Mouse (Mus musculus) adrenal gland, adult 8-10 months (tissue): Measurements from ENCODE around the gene Ddx41. TPM values are rescaled to one million over a fixed set of nuclear protein-coding genes. Genes with fewer than 3 reads are reported as not detected.

Source experiments
- DNase-seq: peaks from one replicate; pipeline ENCODE4 v3.0.0; 2022
- total RNA-seq, 4 experiments: library from RNA; stranded (reverse); gene quantifications; 2 replicates each; pipeline ENCODE4 v1.2.4; 2022

Gene Ddx41
- total RNA-seq, 4 experiments from 2014 or later = 47.0 to 58.7 (median 52.7) TPM

- DNase-seq = no peak
These were observed 29.8 kb downstream of the Ddx41 start for GRCm38 (mm10) chr13:55506697-55507096.

GRCm38 (mm10) chr13:55505810-55506209, 30.6 kb downstream of the Ddx41 start:
- no peak for DNase-seq

GRCm38 (mm10) chr13:55504390-55504789, 32.1 kb downstream of the Ddx41 start:
- no peak for DNase-seq

- DNase-seq = no peak
These were observed 34.1 kb downstream of the Ddx41 start for GRCm38 (mm10) chr13:55502405-55502804.

GRCm38 (mm10) chr13:55500575-55500974, 35.9 kb downstream of the Ddx41 start:
- DNase-seq = no peak

GRCm38 (mm10) chr13:55498906-55499305, 37.6 kb downstream of the Ddx41 start:
- no peak for DNase-seq

- no peak for DNase-seq
These were observed 39.8 kb downstream of the Ddx41 start for GRCm38 (mm10) chr13:55496661-55497060.

GRCm38 (mm10) chr13:55495702-55496101, 40.8 kb downstream of the Ddx41 start:
- no peak for DNase-seq

GRCm38 (mm10) chr13:55494883-55495621, 41.4 kb downstream of the Ddx41 start:
- DNase-seq = no peak

- no peak for DNase-seq
These were observed 42.2 kb downstream of the Ddx41 start for GRCm38 (mm10) chr13:55494257-55494656.

GRCm38 (mm10) chr13:55487578-55488498, 48.6 kb downstream of the Ddx41 start, which contains the start of gene Dbn1:
Gene Dbn1 (minus strand): TSS chr13:55488111.
- no peak for DNase-seq

- DNase-seq = no peak
These were observed 49.4 kb downstream of the Ddx41 start for GRCm38 (mm10) chr13:55486916-55487577.

- no peak for DNase-seq
These were observed 50.2 kb downstream of the Ddx41 start for GRCm38 (mm10) chr13:55486029-55486794.

GRCm38 (mm10) chr13:55484520-55485088, 51.9 kb downstream of the Ddx41 start:
- no peak for DNase-seq

- no peak for DNase-seq
These were observed 52.9 kb downstream of the Ddx41 start for GRCm38 (mm10) chr13:55483593-55483992.

GRCm38 (mm10) chr13:55483071-55483470, 53.4 kb downstream of the Ddx41 start:
- no peak for DNase-seq

GRCm38 (mm10) chr13:55482542-55482941, 53.9 kb downstream of the Ddx41 start:
- DNase-seq = peak; percentile 62
